Comparison of ENCODE assay signal across 8 mouse cellular contexts in genomic region chr14:54617152-54617896, GRCm38 (mm10). TPM values are rescaled to one million over a fixed set of nuclear protein-coding genes. Genes with fewer than 3 reads are reported as not detected.
A peak's percentile ranks its signal among the peaks of the same experiment; 100 is the strongest.
DNase-seq lines count a peak whose midpoint lies in the region; ATAC-seq and TF ChIP-seq lines count a peak whose summit lies in the region.

No protein-coding gene starts in this region.

- no peaks in the 10 kb centered on the region for H3K27me3 ChIP-seq in heart, embryonic 16.5 days (ENCODE audit: control insufficient read depth, insufficient read depth, low read length)
- no peaks in the 10 kb centered on the region for H3K27me3 ChIP-seq in ES-Bruce4 (ENCODE audit: control insufficient read depth, insufficient read depth, low read length, poor library complexity, severe bottlenecking)
- H3K27me3 ChIP-seq in embryonic facial prominence, embryonic 15.5 days: no peaks in the 10 kb centered on the region
- H3K27me3 ChIP-seq in limb, embryonic 10.5 days (ENCODE audit: low read depth, poor library complexity, severe bottlenecking): no peaks in the 10 kb centered on the region

- peak overlapping the region; percentile 90 for H3K4me2 ChIP-seq in heart, embryonic 16.5 days (ENCODE audit: low read depth, low read length)
- H3K4me2 ChIP-seq in embryonic facial prominence, embryonic 15.5 days (replicated peaks): peak overlapping the region; percentile 59

- peak; percentile 30 for ATAC-seq in heart, embryonic 16.5 days (replicated peaks; ENCODE audit: extremely low read depth, insufficient read depth, low FRiP score)
- ATAC-seq in embryonic facial prominence, embryonic 15.5 days (ENCODE audit: insufficient number of reproducible peaks, low FRiP score, low TSS enrichment, low read depth): peak; percentile 31

- H3K36me3 ChIP-seq in heart, embryonic 16.5 days (ENCODE audit: control insufficient read depth, insufficient read depth): peaks cover 22% of the 10 kb centered on the region
- peaks cover 20% of the 10 kb centered on the region for H3K36me3 ChIP-seq in ES-Bruce4 (ENCODE audit: control insufficient read depth, insufficient read depth, low read length, poor library complexity, severe bottlenecking)
- peaks cover 28% of the 10 kb centered on the region for H3K36me3 ChIP-seq in embryonic facial prominence, embryonic 15.5 days
- H3K36me3 ChIP-seq in limb, embryonic 10.5 days: peaks cover 42% of the 10 kb centered on the region

- 2% methylated on average over 38 of the region's 38 CpGs for WGBS in heart, embryonic 16.5 days
- 1% methylated on average over 38 of the region's 38 CpGs for WGBS in embryonic facial prominence, embryonic 15.5 days
- 1% methylated on average over 38 of the region's 38 CpGs for WGBS in limb, embryonic 10.5 days

- no peak for DNase-seq in heart, postnatal 10 days
- DNase-seq in limb, embryonic 10.5 days (ENCODE audit: low spot score): peak; percentile 71
- DNase-seq in naive thymus-derived CD4-positive, alpha-beta T cell, adult 2 months (ENCODE audit: low read depth): peak; percentile 68
- no peak for DNase-seq in right cerebral cortex, postnatal 10 days (ENCODE audit: low spot score in 2 of 2)
- DNase-seq in urinary bladder, postnatal 36 days (ENCODE audit: low spot score in 2 of 2): no peak

- peak overlapping the region; percentile 68 for H3K27ac ChIP-seq in heart, embryonic 16.5 days (ENCODE audit: low read length)
- peak overlapping the region; percentile 49; the same call in 1 of the 2 replicates for H3K27ac ChIP-seq in ES-Bruce4 (ENCODE audit: insufficient read depth, low read length)
- H3K27ac ChIP-seq in embryonic facial prominence, embryonic 15.5 days (replicated peaks): peak overlapping the region; percentile 77
- H3K27ac ChIP-seq in limb, embryonic 10.5 days: peak overlapping the region; percentile 92

- TF ChIP-seq EP300 in ES-Bruce4 (IDR thresholded peaks at IDR 0.05; ENCODE audit: insufficient read depth, low read depth, low read length): no peak

- peak overlapping the region; percentile 87 for H3K4me3 ChIP-seq in heart, embryonic 16.5 days (ENCODE audit: low read length)
- H3K4me3 ChIP-seq in ES-Bruce4 (ENCODE audit: low read depth, low read length): peak overlapping the region; percentile 96
- peak overlapping the region; percentile 81 for H3K4me3 ChIP-seq in embryonic facial prominence, embryonic 15.5 days (replicated peaks)
- peak overlapping the region; percentile 75 for H3K4me3 ChIP-seq in limb, embryonic 10.5 days

- no peaks in the 10 kb centered on the region for H3K9me3 ChIP-seq in heart, embryonic 16.5 days (replicated peaks; ENCODE audit: control insufficient read depth, low read length)
- peaks cover 3% of the 10 kb centered on the region; the same call in 1 of the 2 replicates for H3K9me3 ChIP-seq in ES-Bruce4 (replicated peaks; ENCODE audit: control insufficient read depth, insufficient read depth, low read length, poor library complexity, severe bottlenecking)
- no peaks in the 10 kb centered on the region for H3K9me3 ChIP-seq in embryonic facial prominence, embryonic 15.5 days (replicated peaks)
- no peaks in the 10 kb centered on the region for H3K9me3 ChIP-seq in limb, embryonic 10.5 days (replicated peaks)

- TF ChIP-seq POLR2A in ES-Bruce4 (IDR thresholded peaks at IDR 0.05; ENCODE audit: insufficient read depth, low read length): no peak

- peak overlapping the region; percentile 86 for H3K9ac ChIP-seq in heart, embryonic 16.5 days (ENCODE audit: low read length)
- H3K9ac ChIP-seq in ES-Bruce4 (ENCODE audit: low read depth, poor library complexity, severe bottlenecking): peak overlapping the region; percentile 95
- H3K9ac ChIP-seq in embryonic facial prominence, embryonic 15.5 days: peak overlapping the region; percentile 86

- peaks cover 7% of the 10 kb centered on the region for H3K4me1 ChIP-seq in heart, embryonic 16.5 days (ENCODE audit: control insufficient read depth, insufficient read depth, low read length)
- H3K4me1 ChIP-seq in ES-Bruce4 (ENCODE audit: control insufficient read depth, insufficient read depth, low read length): peaks cover 5% of the 10 kb centered on the region
- peaks cover 11% of the 10 kb centered on the region for H3K4me1 ChIP-seq in embryonic facial prominence, embryonic 15.5 days
- peaks cover 8% of the 10 kb centered on the region for H3K4me1 ChIP-seq in limb, embryonic 10.5 days

- peak; percentile 45 for TF ChIP-seq CTCF in ES-Bruce4 (IDR thresholded peaks at IDR 0.05; ENCODE audit: low read depth, low read length)

- intact Hi-C loops in heart, postnatal 10 days (cut with DNase I): loop anchor here (5.0 kb wide), 1 partner anchor 35 kb away; no protein-coding TSS in a partner anchor

RNA-seq across cellular contexts. Expression of gene Psmb5, which starts 0.5 kb away (rescaled TPM):
- polyA plus RNA-seq in heart, embryonic 16.5 days (2015; fragmentation: Nextera tagmentation; extraction: Ambion mirVana): 358 and 367 TPM in 2 replicates
- total RNA-seq in heart, postnatal 10 days (2021): 100 to 1,000 TPM; 206 to 207 TPM
- polyA plus RNA-seq in ES-Bruce4 (2011; ENCODE audit: insufficient read depth, insufficient read length, low read depth, missing spikeins): 206 and 225 TPM in 2 replicates
- polyA plus RNA-seq in embryonic facial prominence, embryonic 15.5 days (2015; fragmentation: Nextera tagmentation; extraction: Ambion mirVana): 364 and 368 TPM in 2 replicates
- 508 and 553 TPM in 2 replicates for polyA plus RNA-seq in limb, embryonic 10.5 days (2016; fragmentation: Nextera tagmentation; extraction: Ambion mirVana)

RNA-seq across cellular contexts. Expression of gene Psmb11, which starts 3.9 kb away (rescaled TPM):
- 9.5 and 22.3 TPM in 2 replicates for polyA plus RNA-seq in heart, embryonic 16.5 days (2015; fragmentation: Nextera tagmentation; extraction: Ambion mirVana)
- total RNA-seq in heart, postnatal 10 days (2021): not detected
- 0.21 and 0.64 TPM in 2 replicates for polyA plus RNA-seq in ES-Bruce4 (2011; ENCODE audit: insufficient read depth, insufficient read length, low read depth, missing spikeins)
- 0.16 TPM in 1 of 2 replicates, not detected in the other for polyA plus RNA-seq in embryonic facial prominence, embryonic 15.5 days (2015; fragmentation: Nextera tagmentation; extraction: Ambion mirVana)
- 0.13 and 0.14 TPM in 2 replicates for polyA plus RNA-seq in limb, embryonic 10.5 days (2016; fragmentation: Nextera tagmentation; extraction: Ambion mirVana)

RNA-seq across cellular contexts. Expression of gene 4931414P19Rik, which starts 11.5 kb away (rescaled TPM):
- polyA plus RNA-seq in heart, embryonic 16.5 days (2015; fragmentation: Nextera tagmentation; extraction: Ambion mirVana): 6.7 and 7.8 TPM in 2 replicates
- total RNA-seq in heart, postnatal 10 days (2021): 1 to 10 TPM; 4.2 to 4.9 TPM
- polyA plus RNA-seq in ES-Bruce4 (2011; ENCODE audit: insufficient read depth, insufficient read length, low read depth, missing spikeins): 8.4 and 9.2 TPM in 2 replicates
- 7.8 and 9.3 TPM in 2 replicates for polyA plus RNA-seq in embryonic facial prominence, embryonic 15.5 days (2015; fragmentation: Nextera tagmentation; extraction: Ambion mirVana)
- 11.1 and 13.5 TPM in 2 replicates for polyA plus RNA-seq in limb, embryonic 10.5 days (2016; fragmentation: Nextera tagmentation; extraction: Ambion mirVana)

RNA-seq across cellular contexts. Expression of gene Gm17606, which starts 23.4 kb away (rescaled TPM):
- polyA plus RNA-seq in heart, embryonic 16.5 days (2015; fragmentation: Nextera tagmentation; extraction: Ambion mirVana): not detected in 2 replicates
- total RNA-seq in heart, postnatal 10 days (2021): not detected
- polyA plus RNA-seq in ES-Bruce4 (2011; ENCODE audit: insufficient read depth, insufficient read length, low read depth, missing spikeins): not detected in 2 replicates
- polyA plus RNA-seq in embryonic facial prominence, embryonic 15.5 days (2015; fragmentation: Nextera tagmentation; extraction: Ambion mirVana): not detected in 2 replicates
- polyA plus RNA-seq in limb, embryonic 10.5 days (2016; fragmentation: Nextera tagmentation; extraction: Ambion mirVana): not detected in 2 replicates

RNA-seq across cellular contexts. Expression of gene Cdh24, which starts 23.8 kb away (rescaled TPM):
- polyA plus RNA-seq in heart, embryonic 16.5 days (2015; fragmentation: Nextera tagmentation; extraction: Ambion mirVana): 1.4 and 1.9 TPM in 2 replicates
- 1 to 10 TPM; 1.3 TPM for total RNA-seq in heart, postnatal 10 days (2021)
- 6.0 and 6.4 TPM in 2 replicates for polyA plus RNA-seq in ES-Bruce4 (2011; ENCODE audit: insufficient read depth, insufficient read length, low read depth, missing spikeins)
- polyA plus RNA-seq in embryonic facial prominence, embryonic 15.5 days (2015; fragmentation: Nextera tagmentation; extraction: Ambion mirVana): 4.5 and 4.8 TPM in 2 replicates
- polyA plus RNA-seq in limb, embryonic 10.5 days (2016; fragmentation: Nextera tagmentation; extraction: Ambion mirVana): 7.1 and 8.1 TPM in 2 replicates

Comparison
In these comparisons a context has a peak if more than half of its experiments do, and no peak if none do; other contexts are left out.
1. DNase-seq: peak in limb, embryonic 10.5 days (single experiment) and naive thymus-derived CD4-positive, alpha-beta T cell, adult 2 months (single experiment); none in heart, postnatal 10 days (0 of 2), right cerebral cortex, postnatal 10 days (0 of 2) and urinary bladder, postnatal 36 days (0 of 2).
2. Peak in every context shown above with its lines, with median percentiles within 50 percentile points of each other: H3K27ac ChIP-seq, H3K4me3 ChIP-seq and H3K9ac ChIP-seq.